Mouse (Mus musculus) erythroblast, embryonic 14.5 days (primary cell): ENCODE measurements around the gene Icmt. TPM values are rescaled to one million over a fixed set of nuclear protein-coding genes. Genes with fewer than 3 reads are reported as not detected.

Experiments used
- H3K27me3 ChIP-seq: 2 replicates; pipeline ENCODE4 v1.6.1; 2012; ENCODE audit warnings: inconsistent platforms; ENCODE audit not compliant: control insufficient read depth
- H3K36me3 ChIP-seq: 2 replicates; pipeline ENCODE4 v1.6.1; 2012; ENCODE audit warnings: mild to moderate bottlenecking, inconsistent platforms; ENCODE audit not compliant: control insufficient read depth
- H3K4me1 ChIP-seq: 2 replicates; pipeline ENCODE4 v1.6.1; 2012; ENCODE audit warnings: inconsistent platforms; ENCODE audit not compliant: control insufficient read depth
- H3K4me3 ChIP-seq: replicated peaks from 2 replicates; pipeline ENCODE3; 2012; ENCODE audit warnings: moderate library complexity, mild to moderate bottlenecking, inconsistent platforms
- H3K9me3 ChIP-seq: 2 replicates; pipeline ENCODE4 v1.6.1; 2012; ENCODE audit warnings: low read length, inconsistent platforms, mixed read lengths; ENCODE audit not compliant: control insufficient read depth
- GATA1 ChIP-seq: IDR thresholded peaks from 2 replicates; pipeline ENCODE4 v1.6.1; 2012; ENCODE audit warnings: low read length, inconsistent platforms, mixed read lengths
- TAL1 ChIP-seq: IDR thresholded peaks from 3 replicates; pipeline ENCODE4 v1.6.1; 2012; ENCODE audit warnings: low read length, inconsistent platforms, mixed read lengths
- polyA plus RNA-seq: library from polyadenylated mRNA; stranded (reverse); fragments of >175 nt; gene quantifications from 2 replicates; pipeline ENCODE4 v1.2.3, GENCODE M21; 2012

Gene Icmt
- polyA plus RNA-seq, 1 experiment = 1.6 TPM

DNA sequence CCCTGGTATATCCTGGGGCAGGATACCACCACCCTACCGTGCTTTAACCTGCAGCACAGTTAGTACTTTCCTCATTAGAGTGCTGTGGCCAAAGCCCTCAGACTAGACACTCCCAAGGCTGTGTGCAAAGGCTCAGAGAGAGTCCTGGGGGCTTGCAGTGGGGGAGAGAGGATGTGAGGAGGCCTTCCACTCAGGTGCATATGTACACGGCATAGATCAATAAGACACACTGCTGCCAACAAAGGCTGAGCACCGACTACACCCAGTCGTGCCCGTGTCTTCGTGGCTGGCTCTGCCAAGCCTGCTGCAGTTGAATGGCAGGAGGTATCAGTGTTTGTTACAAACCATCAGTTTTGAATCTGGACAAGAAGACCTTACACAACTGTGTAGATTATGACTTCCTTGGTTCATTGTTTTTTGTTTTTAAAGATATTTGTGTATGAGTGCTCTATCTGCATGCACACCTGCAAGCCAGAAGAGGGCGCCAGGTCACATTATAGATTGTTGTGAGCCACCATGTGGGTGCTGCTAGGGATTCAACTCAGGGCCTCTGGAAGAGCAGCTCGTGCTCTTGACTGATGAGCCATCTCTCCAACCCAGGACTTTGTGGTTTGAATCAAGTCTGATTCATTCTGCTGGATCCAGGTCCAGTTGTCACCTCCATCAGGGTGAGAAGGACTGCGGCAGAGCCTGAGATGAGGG is 32.0 kb upstream of the Icmt start:
- Histone ChIP-seq H3K4me1 (peaks cover 42% of the 10 kb centered on the region), H3K9me3 (no peaks in the 10 kb centered on the region), H3K27me3 (no peaks in the 10 kb centered on the region), H3K36me3 (peaks cover 2% of the 10 kb centered on the region; the same call in 1 of the 2 replicates), H3K4me3 (no peak overlapping the region)
- no peak for TF ChIP-seq TAL1
- TF ChIP-seq GATA1 = no peak

DNA sequence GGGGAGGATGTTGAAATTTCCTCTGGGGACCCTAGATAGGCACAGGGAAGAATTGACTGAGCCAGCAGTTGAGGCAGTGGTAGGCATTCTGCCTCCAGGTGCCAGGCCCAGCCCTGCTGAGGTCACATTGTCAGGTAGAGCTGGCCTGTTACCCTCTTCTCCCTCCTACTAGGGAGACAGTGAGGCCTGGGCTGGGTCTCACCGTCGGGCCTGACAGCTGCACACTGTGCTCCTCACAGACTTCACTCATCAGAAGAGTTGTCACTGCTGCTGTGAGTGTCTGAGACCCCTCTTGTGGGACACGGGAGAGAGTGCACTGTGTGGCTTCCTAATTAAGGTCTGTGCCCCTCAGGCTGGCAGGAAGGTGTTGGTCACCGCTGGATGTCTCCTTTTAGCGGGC is 31.2 kb upstream of the Icmt start:
- H3K4me1 ChIP-seq = peaks cover 39% of the 10 kb centered on the region
- H3K36me3 ChIP-seq = peaks cover 2% of the 10 kb centered on the region; the same call in 1 of the 2 replicates
- H3K9me3 ChIP-seq = no peaks in the 10 kb centered on the region
- H3K4me3 ChIP-seq = no peak overlapping the region
- TF ChIP-seq GATA1 (no peak), TAL1 (no peak)
- H3K27me3 ChIP-seq = no peaks in the 10 kb centered on the region

DNA sequence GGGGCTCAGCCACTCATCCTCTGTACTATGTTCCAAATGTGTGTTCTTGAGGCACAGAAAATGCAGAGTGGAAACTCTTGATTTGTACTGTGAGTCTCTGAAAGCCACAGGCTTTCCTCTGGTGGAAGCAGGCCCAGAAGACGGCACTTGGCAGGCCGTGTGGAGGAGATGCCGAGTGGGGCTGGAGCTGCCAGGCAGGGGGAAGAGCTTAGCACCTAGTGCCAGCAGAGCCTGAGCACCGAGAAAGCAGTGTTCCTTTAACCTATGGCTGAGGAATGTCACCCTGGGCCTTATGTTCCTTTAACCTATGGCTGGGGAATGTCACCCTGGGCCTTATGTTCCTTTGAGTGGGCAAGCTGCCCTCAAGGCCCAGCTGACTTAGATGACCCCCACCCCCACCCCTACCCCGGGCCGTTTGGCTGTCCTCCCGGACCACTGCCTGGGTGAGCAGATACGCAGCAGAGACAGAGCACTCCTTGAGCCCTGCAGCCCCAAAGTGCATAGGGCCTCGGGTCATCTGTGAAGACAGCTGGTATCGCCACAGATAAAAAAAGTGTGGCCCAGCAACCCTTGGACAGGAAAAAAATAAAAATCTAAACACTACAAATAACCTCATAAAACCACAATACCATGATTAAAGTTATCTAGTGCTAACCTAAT is 30.7 kb upstream of the Icmt start:
- peaks cover 37% of the 10 kb centered on the region for H3K4me1 ChIP-seq
- TF ChIP-seq TAL1 (no peak), GATA1 (no peak)
- H3K36me3 ChIP-seq = peaks cover 2% of the 10 kb centered on the region; the same call in 1 of the 2 replicates
- H3K9me3 ChIP-seq = no peaks in the 10 kb centered on the region
- no peak overlapping the region for H3K4me3 ChIP-seq
- no peaks in the 10 kb centered on the region for H3K27me3 ChIP-seq

DNA sequence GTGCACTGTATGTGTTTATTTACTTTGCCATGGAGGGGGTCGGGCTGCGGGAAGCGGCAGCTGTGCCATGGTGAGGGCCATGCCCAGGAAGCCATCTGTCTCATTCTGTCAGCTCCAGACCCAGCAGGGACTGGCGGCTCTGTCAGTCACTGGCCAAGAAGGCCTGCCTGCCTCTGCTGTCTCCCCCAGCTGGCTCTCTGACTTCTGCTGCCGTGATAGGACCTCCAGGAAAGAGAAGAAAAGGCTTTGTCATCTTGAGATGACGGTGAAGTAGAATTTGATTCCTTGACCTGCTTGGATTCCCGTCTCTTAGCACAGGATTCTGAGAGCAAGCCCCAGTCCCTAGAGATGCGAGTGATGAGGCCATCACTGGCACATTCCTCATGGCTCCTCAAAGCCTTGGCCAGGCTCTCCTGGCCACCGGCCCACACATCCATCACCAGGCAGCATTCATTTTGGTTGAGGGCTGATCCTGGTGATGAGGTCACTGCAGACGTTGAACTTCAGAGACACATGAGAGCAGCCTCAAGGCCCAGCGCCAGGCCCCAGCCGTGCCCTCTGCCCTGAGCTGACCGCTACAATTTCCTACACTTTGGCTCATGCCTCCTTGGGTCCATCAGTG is 29.2 kb upstream of the Icmt start:
- peaks cover 2% of the 10 kb centered on the region; the same call in 1 of the 2 replicates for H3K36me3 ChIP-seq
- H3K4me1 ChIP-seq = peaks cover 22% of the 10 kb centered on the region
- no peak for TF ChIP-seq GATA1
- no peak for TF ChIP-seq TAL1
- no peak overlapping the region for H3K4me3 ChIP-seq
- no peaks in the 10 kb centered on the region for H3K9me3 ChIP-seq
- peaks cover 7% of the 10 kb centered on the region for H3K27me3 ChIP-seq

DNA sequence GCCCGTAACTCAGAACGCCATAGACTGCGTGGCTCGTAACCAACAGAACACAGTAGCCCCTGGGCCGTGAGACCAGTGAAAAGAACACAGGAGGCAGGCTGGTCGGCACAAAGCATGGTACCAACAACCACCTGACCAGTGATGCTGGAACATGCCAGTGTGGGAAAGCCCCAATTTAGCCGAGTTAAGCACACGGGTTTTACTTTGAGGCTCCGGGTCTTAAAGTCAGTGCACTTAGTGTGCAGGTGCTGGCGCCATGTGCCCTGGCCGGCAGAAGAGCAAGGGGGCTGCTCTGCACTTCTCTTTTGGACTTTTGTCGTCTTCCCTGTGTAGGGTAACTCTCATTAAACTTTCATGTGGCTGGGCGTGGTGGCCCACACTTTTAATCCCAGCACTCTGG is 27.1 kb upstream of the Icmt start:
- peaks cover 2% of the 10 kb centered on the region; the same call in 1 of the 2 replicates for H3K36me3 ChIP-seq
- no peak overlapping the region for H3K4me3 ChIP-seq
- peaks cover under 1% of the 10 kb centered on the region for H3K4me1 ChIP-seq
- no peak for TF ChIP-seq TAL1
- no peak for TF ChIP-seq GATA1
- peaks cover 28% of the 10 kb centered on the region for H3K27me3 ChIP-seq
- no peaks in the 10 kb centered on the region for H3K9me3 ChIP-seq

DNA sequence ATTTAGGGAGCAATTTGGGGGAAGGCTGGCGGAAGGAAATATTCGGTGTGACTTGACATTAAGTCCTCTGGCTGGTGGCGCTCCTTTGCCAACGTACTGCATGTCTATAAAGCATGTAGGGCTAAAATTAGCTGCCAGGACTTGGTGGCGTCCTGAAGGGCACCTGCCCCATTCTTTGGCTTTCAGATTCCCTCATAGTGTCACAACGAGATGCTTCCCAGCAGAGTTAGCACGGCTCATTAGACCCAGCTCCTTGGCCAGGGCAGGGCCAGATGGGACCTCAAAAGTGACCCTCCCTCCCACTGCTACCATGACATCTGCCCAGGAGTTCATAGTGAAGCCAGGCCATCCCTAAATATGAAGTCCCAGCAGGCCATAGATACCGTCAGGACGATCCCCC is 26.4 kb upstream of the Icmt start:
- no peak for TF ChIP-seq TAL1
- TF ChIP-seq GATA1 = no peak
- H3K4me3 ChIP-seq = no peak overlapping the region
- H3K36me3 ChIP-seq = peaks cover 2% of the 10 kb centered on the region; the same call in 1 of the 2 replicates
- H3K9me3 ChIP-seq = no peaks in the 10 kb centered on the region
- H3K27me3 ChIP-seq = peaks cover 34% of the 10 kb centered on the region
- no peaks in the 10 kb centered on the region; the same call in none of the 2 replicates for H3K4me1 ChIP-seq

DNA sequence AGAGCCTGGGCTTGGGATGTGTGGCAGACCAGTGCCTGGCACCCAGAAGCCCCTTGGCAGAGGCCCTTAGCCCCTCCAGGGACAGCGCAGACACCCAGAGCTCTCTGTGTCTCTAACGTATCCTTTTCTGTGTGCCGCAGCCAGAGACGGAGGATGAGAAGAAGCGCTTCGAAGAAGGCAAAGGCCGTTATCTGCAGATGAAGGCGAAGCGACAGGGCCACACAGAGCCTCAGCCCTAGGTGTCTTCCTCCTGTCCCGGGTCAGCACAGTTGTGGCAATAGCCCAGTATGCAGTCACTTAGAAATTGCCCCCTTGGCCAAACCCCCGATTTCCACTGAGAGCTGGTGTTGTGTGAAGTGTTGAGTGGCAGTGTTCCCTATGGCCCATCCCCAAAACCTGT is 25.7 kb upstream of the Icmt start:
- H3K4me3 ChIP-seq = no peak overlapping the region
- H3K27me3 ChIP-seq = peaks cover 42% of the 10 kb centered on the region
- H3K4me1 ChIP-seq = no peaks in the 10 kb centered on the region; the same call in none of the 2 replicates
- peaks cover 2% of the 10 kb centered on the region; the same call in 1 of the 2 replicates for H3K36me3 ChIP-seq
- no peaks in the 10 kb centered on the region for H3K9me3 ChIP-seq
- no peak for TF ChIP-seq GATA1
- no peak for TF ChIP-seq TAL1

DNA sequence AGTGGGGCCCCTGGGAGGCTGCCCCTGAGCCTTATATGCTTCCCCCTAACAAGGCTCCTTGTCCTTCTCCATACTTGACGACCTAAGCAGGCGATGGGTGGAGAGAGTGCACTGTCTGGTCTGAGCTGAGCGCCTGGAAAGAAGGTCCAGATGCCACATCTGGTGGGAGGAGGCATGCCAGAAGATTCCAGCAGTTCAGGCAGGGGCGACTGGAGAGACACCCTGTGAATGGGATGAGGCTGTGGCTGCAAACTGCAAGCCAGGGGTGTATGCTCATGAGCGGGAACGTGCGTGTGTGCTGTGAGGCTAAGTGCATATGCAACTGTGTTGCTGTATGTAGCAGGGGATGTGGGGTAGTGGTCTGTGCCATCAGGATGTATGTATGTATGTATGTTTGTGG is 25.0 kb upstream of the Icmt start:
- peaks cover 2% of the 10 kb centered on the region; the same call in 1 of the 2 replicates for H3K36me3 ChIP-seq
- H3K9me3 ChIP-seq = no peaks in the 10 kb centered on the region
- no peak overlapping the region for H3K4me3 ChIP-seq
- no peak for TF ChIP-seq TAL1
- no peak for TF ChIP-seq GATA1
- H3K4me1 ChIP-seq = no peaks in the 10 kb centered on the region; the same call in none of the 2 replicates
- H3K27me3 ChIP-seq = peaks cover 47% of the 10 kb centered on the region
